Mouse (Mus musculus) liver, postnatal 0 days (tissue): ENCODE measurements around the gene Cnnm3. TPM values are rescaled to one million over a fixed set of nuclear protein-coding genes. Genes with fewer than 3 reads are reported as not detected.

Experiments used
- ATAC-seq: fragments of 200-750 bp; cut with Nextera tagmentation; 2 replicates; pipeline ENCODE4 v1.8.0; 2017; ENCODE audit warnings: mild to moderate bottlenecking, moderate library complexity
- DNase-seq: peaks from one replicate; pipeline ENCODE4 v3.0.0-alpha.2; 2016
- H3K27ac ChIP-seq: fragments of 300-500 bp; sonication (generic); 2 replicates; pipeline ENCODE4 v1.5.1; 2014; ENCODE audit warnings: antibody characterized with exemption, moderate library complexity, mild to moderate bottlenecking, low read depth
- H3K27me3 ChIP-seq: fragments of 300-500 bp; sonication (generic); 2 replicates; pipeline ENCODE4 v1.6.1; 2014; ENCODE audit warnings: low read length, control low read depth, mixed read lengths; ENCODE audit not compliant: insufficient read depth
- H3K36me3 ChIP-seq: fragments of 300-500 bp; sonication (generic); replicated peaks from 2 replicates; pipeline ENCODE4 v1.6.1; 2014; ENCODE audit warnings: mild to moderate bottlenecking, control low read depth, low read length, moderate library complexity, mixed read lengths; ENCODE audit not compliant: insufficient read depth
- H3K4me1 ChIP-seq: fragments of 300-500 bp; sonication (generic); 2 replicates; pipeline ENCODE4 v1.6.1; 2014; ENCODE audit warnings: antibody characterized with exemption, mild to moderate bottlenecking, control low read depth; ENCODE audit not compliant: insufficient read depth
- H3K4me2 ChIP-seq: fragments of 300-500 bp; sonication (generic); 2 replicates; pipeline ENCODE4 v1.6.1; 2014; ENCODE audit warnings: low read depth, mild to moderate bottlenecking, low read length, moderate library complexity, mixed read lengths
- H3K4me3 ChIP-seq: fragments of 300-500 bp; sonication (generic); 2 replicates; pipeline ENCODE4 v1.5.1; 2014; ENCODE audit warnings: low read depth, low read length
- H3K9ac ChIP-seq: fragments of 300-500 bp; sonication (generic); replicated peaks from 2 replicates; pipeline ENCODE4 v1.6.1; 2014; ENCODE audit warnings: mild to moderate bottlenecking, moderate library complexity
- H3K9me3 ChIP-seq: fragments of 300-500 bp; sonication (generic); 2 replicates; pipeline ENCODE4 v1.6.1; 2016; ENCODE audit warnings: mild to moderate bottlenecking, control low read depth, low read length, mixed read lengths
- CTCF ChIP-seq: sonication (generic); IDR thresholded peaks from 2 replicates; pipeline ENCODE4 v1.5.1; 2016; ENCODE audit warnings: antibody characterized with exemption, low read depth
- EP300 ChIP-seq: IDR thresholded peaks from 2 replicates; pipeline ENCODE4 v1.6.1; 2016; ENCODE audit warnings: antibody characterized with exemption, low read depth, mild to moderate bottlenecking
- WGBS: fragments of 180-500 bp; shearing (Covaris S2); extraction: QIAGEN DNeasy Blood & Tissue Kit; methylation state at CpG from one replicate; pipeline ENCODE4 v1.1.7; 2014; ENCODE audit not compliant: insufficient replicate concordance; 5-methylcytosine and 5-hydroxymethylcytosine counted together
- polyA plus RNA-seq: library from polyadenylated mRNA; unstranded; fragments of >200 nt; fragmentation: Nextera tagmentation; extraction: Ambion mirVana; gene quantifications from 2 replicates; pipeline ENCODE4 v1.2.1, GENCODE M21; 2015

The Cnnm3 gene
- polyA plus RNA-seq, 1 experiment from 2014 or later: 0.92 TPM

GRCm38 (mm10) chr1:36545382-36545781 lies 33.7 kb downstream of the Cnnm3 start:
- peaks cover 12% of the 10 kb centered on the region for H3K36me3 ChIP-seq
- H3K9ac ChIP-seq: no peak overlapping the region
- H3K4me2 ChIP-seq: no peak overlapping the region
- no peak for DNase-seq
- peak overlapping the region; percentile 16; the same call in 1 of the 2 replicates for H3K27ac ChIP-seq
- WGBS: 56% methylated on average over 2 of the region's 2 CpGs
- TF ChIP-seq EP300: no peak
- TF ChIP-seq CTCF: no peak
- ATAC-seq: no peak
- no peaks in the 10 kb centered on the region for H3K27me3 ChIP-seq
- H3K4me1 ChIP-seq: 0 out of 2 replicates have a peak, but pooled peaks cover 4% of the 10 kb centered on the region
- H3K4me3 ChIP-seq: no peak overlapping the region
- H3K9me3 ChIP-seq: no peaks in the 10 kb centered on the region

GRCm38 (mm10) chr1:36545845-36546600 lies 34.4 kb downstream of the Cnnm3 start:
- TF ChIP-seq CTCF: 0 out of 2 replicates have a peak, but pooled peaks have one; percentile 18
- no peak for TF ChIP-seq EP300
- Histone ChIP-seq H3K4me1 (0 out of 2 replicates have a peak, but pooled peaks cover 4% of the 10 kb centered on the region), H3K27me3 (no peaks in the 10 kb centered on the region), H3K4me2 (peak overlapping the region; percentile 82), H3K4me3 (peak overlapping the region; percentile 71), H3K36me3 (peaks cover 14% of the 10 kb centered on the region), H3K9ac (0 out of 2 replicates have a peak overlapping the region, but pooled peaks have one; percentile 65), H3K27ac (peak overlapping the region; percentile 16; the same call in 1 of the 2 replicates), H3K9me3 (no peaks in the 10 kb centered on the region)
- ATAC-seq (no peak), DNase-seq (no peak)
- WGBS: 66% methylated on average over 19 of the region's 19 CpGs

- peak; percentile 100 for TF ChIP-seq CTCF
- TF ChIP-seq EP300: peak; percentile 39; the same call in 1 of the 2 replicates
These were observed 35.3 kb downstream of the Cnnm3 start, which contains the start of gene Ankrd39 for GRCm38 (mm10) chr1:36546888-36547471. Gene Ankrd39, minus strand, starts transcription at chr1:36547445.

GRCm38 (mm10) chr1:36547981-36548598 lies 36.4 kb downstream of the Cnnm3 start:
- no peak for TF ChIP-seq CTCF
- no peak for TF ChIP-seq EP300
- Histone ChIP-seq H3K27me3 (no peaks in the 10 kb centered on the region), H3K9ac (no peak overlapping the region), H3K4me1 (0 out of 2 replicates have a peak, but pooled peaks cover 4% of the 10 kb centered on the region), H3K27ac (no peak overlapping the region), H3K36me3 (peaks cover 20% of the 10 kb centered on the region), H3K4me2 (no peak overlapping the region), H3K4me3 (no peak overlapping the region), H3K9me3 (no peaks in the 10 kb centered on the region)
- DNase-seq: no peak
- 73% methylated on average over 9 of the region's 9 CpGs for WGBS
- ATAC-seq: no peak

More at GRCm38 (mm10) chr1:36546888-36547471, 35.3 kb downstream of the Cnnm3 start, which contains the start of gene Ankrd39:
- WGBS: under 1% methylated on average over 43 of the region's 43 CpGs
- no peaks in the 10 kb centered on the region for H3K9me3 ChIP-seq
- 0 out of 2 replicates have a peak, but pooled peaks cover 4% of the 10 kb centered on the region for H3K4me1 ChIP-seq
- peak within 1 kb of the TSS; percentile 82 for H3K4me2 ChIP-seq
- peak within 1 kb of the TSS; percentile 65 for H3K9ac ChIP-seq
- no peaks in the 10 kb centered on the region for H3K27me3 ChIP-seq
- peak; percentile 95 for DNase-seq
- peak; percentile 100 for ATAC-seq
- peaks cover 19% of the 10 kb centered on the region for H3K36me3 ChIP-seq
- H3K27ac ChIP-seq: peak within 1 kb of the TSS; percentile 42; the same call in 1 of the 2 replicates
- peak within 1 kb of the TSS; percentile 71 for H3K4me3 ChIP-seq

GRCm38 (mm10) chr1:36548771-36549170 lies 37.1 kb downstream of the Cnnm3 start:
- Histone ChIP-seq H3K36me3 (peaks cover 24% of the 10 kb centered on the region), H3K4me2 (no peak overlapping the region), H3K4me1 (0 out of 2 replicates have a peak, but pooled peaks cover 4% of the 10 kb centered on the region), H3K9ac (no peak overlapping the region), H3K27ac (no peak overlapping the region), H3K4me3 (no peak overlapping the region), H3K27me3 (no peaks in the 10 kb centered on the region), H3K9me3 (no peaks in the 10 kb centered on the region)
- ATAC-seq: no peak
- TF ChIP-seq EP300: no peak
- DNase-seq: no peak
- 64% methylated on average over 8 of the region's 8 CpGs for WGBS

GRCm38 (mm10) chr1:36549491-36549890 lies 37.8 kb downstream of the Cnnm3 start:
- Histone ChIP-seq H3K4me2 (no peak overlapping the region), H3K27me3 (no peaks in the 10 kb centered on the region), H3K9me3 (no peaks in the 10 kb centered on the region), H3K27ac (no peak overlapping the region), H3K36me3 (peaks cover 26% of the 10 kb centered on the region), H3K4me3 (no peak overlapping the region), H3K9ac (no peak overlapping the region), H3K4me1 (0 out of 2 replicates have a peak, but pooled peaks cover 4% of the 10 kb centered on the region)
- 84% methylated on average over 18 of the region's 18 CpGs for whole genome bisulfite sequencing
- DNase-seq: no peak
- ATAC-seq: no peak
- TF ChIP-seq CTCF (no peak), EP300 (no peak)
